Mouse (Mus musculus) embryo, embryonic 11.5 days (tissue): Measurements from ENCODE around the gene Cep89.

ENCODE experiments used
- DNase-seq: peaks from one replicate; pipeline ENCODE4 v3.0.0-alpha.2; 2012; ENCODE audit warnings: low read depth, low spot score

Gene Cep89

DNA sequence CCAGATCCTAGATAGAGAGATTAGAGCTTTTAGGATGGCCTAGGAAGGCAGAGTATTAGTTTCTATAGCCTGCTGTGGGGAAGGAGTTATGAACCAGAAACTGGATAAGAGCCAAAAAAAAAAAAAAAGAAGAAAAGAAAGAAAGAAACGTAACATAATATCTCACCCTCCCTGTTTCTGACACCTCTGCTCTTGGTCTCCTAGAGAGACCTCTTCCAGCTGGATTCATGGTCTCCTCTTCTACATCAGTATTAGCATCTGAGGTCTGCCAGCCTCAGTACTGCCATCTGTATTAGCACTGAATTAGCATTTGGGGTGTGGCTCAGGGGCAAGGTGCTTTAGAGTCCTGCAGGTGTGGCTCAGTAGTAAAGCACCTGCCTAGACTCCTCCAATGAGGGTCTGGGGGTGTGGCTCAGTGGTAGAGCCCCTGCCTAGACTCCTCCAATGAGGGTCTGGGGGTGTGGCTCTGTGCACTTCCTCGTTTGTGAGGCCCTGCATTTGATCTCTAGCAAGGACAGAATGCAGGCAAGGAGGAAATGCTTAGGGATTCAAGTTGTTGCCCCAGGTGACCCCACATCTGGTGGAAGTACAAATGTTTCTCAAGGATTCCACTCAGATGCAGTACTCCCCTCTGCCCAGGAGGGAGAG is 14.0 kb upstream of the Cep89 start:
- DNase-seq: no peak

DNA sequence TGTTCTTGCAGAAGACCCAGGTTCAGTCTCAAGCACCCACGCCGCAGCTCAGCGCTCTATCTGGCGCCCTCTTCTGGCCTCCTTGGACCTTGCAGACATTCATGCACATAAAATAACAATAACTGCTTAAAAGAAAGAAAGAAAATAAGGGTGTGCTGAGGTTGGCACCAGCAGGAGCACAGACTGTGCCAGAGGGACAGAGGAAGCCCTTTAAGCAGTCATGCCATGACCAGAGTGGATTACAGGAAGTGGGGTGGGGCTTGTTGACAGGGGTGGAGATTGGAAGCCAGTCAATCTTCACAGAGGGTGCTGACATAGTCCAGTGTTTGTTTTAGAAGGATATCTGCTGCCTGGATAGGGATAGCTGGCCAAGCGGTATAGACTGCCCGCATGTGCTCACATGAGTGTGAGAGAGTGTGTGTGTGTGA is 10.3 kb upstream of the Cep89 start:
- no peak for DNase-seq

- DNase-seq: no peak
Measured at GRCm38 (mm10) chr7:35388694-35389093, 8.1 kb upstream of the Cep89 start.

DNA sequence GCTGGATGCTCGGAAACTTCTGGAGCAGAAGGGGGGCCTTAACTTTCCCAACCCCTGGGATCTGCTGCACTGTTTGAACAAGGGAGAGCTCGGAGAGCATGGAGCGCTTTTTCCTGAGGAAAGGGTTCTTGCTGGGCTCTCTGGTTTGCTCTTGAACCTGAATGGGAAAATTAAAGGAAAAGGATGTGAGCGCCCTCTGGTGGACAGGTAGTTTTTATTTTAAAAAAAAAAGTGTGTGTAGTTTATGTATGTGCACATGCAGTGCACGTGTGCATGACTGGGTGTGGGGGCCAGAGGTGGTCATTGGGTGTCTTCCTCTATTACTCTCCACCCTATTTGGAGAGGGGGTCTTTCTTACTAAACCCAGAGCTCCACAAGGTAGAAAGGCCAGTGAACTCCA is 3.9 kb upstream of the Cep89 start:
- no peak for DNase-seq

DNA sequence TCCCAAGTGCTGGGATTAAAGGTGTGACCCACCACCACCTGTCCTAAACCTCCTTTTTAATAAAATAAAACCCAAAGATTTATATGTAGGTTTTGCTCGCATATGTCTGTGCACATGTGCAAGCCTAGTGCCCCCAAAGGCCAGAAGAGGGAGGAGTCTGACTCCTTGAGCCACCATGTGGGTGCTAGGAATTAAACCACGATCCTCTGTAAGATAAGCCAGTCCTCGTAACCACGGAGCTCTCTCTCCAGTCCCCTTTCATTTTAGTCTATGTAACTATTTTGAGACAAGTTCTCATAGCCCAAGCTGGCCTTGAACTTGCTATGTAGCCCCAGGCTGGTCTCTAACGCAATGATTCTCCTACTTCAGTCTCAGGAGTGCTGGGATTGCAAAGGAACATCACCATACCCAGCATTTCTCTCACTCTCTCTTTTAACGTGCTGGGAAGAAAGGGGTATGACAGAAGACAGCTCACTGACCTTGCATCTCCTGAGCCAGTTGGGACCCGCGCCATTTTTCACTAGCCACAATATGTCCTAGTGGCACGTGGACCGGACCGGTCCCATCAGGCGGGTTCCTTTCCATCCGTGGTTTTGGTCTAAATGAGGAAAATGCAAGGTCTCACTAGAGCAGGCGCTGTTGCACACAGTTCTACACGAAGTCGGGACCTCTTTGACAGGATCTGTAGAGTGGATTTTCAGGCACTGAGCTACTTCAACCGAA is 940 bp upstream of the Cep89 start:
- DNase-seq: no peak

- DNase-seq: no peak
Measured at GRCm38 (mm10) chr7:35401169-35401568, 4.3 kb downstream of the Cep89 start.

DNA sequence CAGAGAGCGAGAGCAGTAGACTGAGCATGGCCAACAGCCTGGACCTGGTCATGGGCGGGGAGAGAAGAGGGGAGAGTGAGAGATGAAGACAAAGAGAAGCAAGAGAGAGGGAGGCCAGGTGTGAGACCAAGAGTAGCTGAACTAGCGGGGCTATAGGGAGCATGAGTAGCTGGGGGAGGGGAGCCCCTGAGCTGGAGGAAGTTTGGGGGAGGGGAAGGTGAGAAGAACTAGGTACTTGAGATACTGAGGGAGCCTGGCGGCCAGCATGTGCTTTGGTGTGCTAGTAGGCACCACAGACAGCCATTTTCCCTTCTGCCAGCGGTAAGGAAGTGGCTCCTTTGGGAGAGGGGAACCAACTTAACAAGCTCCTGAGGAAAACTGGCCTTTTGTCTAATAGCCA is 18.4 kb downstream of the Cep89 start:
- DNase-seq: no peak

DNA sequence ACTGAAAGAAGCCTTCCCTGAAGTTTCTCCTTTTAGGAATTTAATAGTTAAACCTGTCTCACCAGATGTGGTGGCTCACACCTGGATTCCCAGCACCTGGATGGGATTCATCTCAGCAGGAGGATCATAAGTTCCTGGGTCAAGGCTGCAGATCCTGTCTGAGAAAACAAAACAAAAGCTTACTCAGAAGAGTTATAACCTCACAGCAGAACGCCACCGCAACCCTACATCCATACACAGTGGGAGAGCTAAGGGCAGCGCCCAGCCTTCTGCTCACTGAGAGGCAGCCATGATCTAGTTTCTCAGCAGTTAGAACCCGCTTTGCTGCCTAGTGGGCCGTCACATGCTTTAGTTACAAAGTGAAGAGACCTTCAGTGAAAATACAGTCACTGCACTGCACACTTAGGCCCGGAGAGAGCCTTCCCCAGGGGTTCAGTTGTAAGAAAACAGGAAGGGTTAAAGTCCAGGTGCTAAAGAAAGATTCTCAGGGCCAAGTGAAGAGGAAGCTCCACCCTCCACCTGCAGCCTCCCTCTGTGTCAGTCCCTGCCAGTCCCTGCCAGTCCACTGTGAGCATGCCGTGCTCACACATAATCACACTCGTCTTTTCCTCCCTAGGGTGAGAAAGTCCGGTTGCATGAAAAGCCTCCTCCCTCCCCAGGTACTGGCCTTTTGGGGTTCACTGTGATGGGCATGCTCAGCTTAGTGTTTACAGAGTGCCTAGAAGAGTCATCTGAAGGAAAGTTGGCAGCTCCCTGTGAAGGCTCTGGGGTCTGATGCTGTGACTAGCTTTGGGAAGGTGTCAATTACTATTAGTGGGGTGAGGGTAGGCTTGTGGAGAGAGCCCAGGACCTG is 19.2 kb downstream of the Cep89 start:
- DNase-seq: no peak

DNA sequence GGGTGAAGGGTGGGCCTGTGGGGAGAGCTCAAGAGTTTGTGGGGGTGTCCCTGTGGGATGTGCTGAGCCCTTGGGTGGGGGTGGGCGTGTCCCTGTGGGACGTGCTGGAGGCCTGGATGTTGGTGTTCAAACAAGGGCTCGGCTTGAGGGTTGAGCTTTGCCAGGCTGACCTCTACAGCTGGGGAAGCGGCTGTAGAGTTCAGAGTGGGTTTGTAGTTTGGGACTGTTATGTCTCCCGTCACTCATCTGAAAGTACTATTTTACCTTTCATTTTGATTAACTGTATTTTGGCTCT is 19.8 kb downstream of the Cep89 start:
- DNase-seq: no peak

DNA sequence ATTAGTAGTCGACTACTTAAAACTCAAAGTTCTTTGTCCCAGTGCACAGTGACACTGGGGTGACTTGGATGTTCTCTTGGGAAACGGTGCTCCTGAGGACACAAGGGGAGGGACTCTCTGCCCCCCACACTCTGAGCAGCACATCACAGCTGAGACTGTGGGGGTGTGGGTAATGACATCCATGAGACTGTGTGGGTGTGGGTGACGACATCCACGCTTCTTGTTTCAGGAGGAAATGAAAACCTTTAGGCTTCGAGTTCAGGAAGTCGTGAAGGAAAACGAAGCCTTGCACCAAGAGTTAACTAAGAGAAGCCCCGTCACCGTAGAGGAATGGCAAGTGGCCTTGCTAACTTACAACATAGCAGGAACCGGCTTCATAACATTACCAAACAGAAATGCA is 26.2 kb downstream of the Cep89 start:
- DNase-seq: no peak

DNA sequence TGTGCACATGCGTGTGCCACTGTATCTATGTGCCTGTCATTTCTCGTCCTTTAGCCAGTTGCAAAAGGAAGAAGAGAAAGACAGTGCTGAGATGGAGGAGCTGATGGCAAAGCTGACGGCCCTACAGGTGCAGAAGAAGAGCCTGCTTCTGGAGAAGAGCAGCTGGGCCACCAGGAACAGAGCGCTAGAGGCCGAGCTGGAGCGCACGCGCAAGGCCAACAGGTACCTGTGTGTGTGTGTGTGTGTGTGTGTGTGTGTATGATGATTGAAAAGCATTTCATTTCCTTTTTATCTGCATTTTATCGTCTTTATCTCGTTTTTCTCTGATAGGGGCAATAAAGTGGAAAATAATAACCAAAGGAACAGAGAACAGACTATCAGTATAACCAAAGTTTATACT is 31.3 kb downstream of the Cep89 start:
- no peak for DNase-seq

DNA sequence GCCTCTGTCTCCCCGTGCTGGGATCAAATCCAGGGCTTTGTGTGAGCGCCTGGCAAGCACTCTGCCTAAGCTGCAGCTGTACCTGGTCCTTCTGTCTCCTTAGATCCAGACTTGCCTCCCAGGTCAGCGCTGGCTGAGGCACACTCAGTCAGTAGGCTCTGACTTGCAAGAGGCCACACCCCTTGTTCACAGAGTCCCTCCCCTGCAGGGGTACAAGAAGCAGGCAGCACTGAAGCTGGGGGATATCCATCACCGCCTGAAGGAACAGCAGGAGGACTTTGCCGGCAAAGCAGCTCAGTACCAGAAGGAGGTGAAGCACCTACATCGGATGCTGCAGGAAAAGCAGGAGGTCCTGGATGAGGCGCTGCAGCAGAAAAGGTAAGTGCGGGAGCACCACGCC is 38.4 kb downstream of the Cep89 start:
- DNase-seq: no peak

DNA sequence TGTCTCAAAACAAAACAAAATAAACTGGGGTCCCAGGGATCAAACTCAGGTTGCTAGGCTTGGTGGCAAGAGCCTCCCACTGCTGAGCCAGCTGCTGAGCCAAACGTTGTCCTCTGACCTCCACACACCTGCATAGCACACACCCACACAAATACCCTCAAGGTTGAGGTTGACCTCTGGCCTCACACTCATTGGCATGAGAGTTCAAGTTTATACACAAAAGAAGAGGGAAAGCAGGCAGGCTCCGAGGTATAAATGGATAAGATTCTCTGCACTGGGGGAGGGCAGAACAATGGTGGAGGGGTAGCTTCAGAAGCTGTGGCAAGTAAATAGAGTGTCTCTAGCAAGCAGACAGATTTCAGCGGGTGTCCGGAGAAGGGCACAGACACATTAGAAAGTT is 50.7 kb downstream of the Cep89 start:
- DNase-seq: no peak

DNA sequence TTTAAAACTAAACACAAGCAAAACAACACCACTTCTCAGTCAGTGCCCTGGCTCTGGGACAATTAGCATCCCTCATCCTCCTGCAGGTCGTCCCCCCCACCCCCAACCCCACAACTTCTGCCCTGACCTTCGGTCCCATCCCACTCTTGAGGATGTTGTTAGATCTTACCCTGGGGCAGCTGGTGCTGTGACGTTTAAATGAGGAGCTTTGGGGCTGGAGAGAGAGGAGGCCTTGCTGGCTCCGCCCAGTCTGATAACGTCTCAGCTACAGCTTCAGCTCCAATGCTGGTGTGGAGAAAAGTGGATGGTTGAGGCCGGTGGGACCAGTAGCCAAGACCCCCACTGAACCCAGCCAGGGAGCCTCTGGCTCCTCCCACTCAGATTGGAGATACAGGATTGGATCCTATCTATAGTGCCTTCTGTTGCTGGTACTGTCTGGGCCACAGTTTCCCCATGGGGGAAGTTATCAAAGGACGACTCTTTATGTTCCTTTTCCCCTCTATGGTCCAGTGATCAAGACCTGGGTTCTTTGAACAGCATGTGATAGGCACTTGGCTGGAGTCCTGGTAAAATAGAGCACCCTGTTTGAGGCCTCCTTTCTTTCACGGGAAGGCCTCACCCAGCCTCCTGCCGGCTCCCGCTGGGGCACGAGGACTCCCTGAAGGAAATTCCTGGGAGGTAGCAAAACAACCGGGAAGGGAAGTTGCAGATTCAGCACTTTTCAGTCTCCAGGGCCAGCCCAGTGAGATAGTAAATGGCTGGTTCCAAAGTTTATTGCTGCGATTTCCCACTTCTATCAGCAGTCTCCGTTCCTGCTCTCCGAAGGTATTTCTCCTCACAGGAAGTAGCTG is 51.4 kb downstream of the Cep89 start, which contains the start of gene Slc7a9:
Gene Slc7a9 (plus strand): TSS at position 801 of the 851 bp plus-strand sequence.
- no peak for DNase-seq

DNA sequence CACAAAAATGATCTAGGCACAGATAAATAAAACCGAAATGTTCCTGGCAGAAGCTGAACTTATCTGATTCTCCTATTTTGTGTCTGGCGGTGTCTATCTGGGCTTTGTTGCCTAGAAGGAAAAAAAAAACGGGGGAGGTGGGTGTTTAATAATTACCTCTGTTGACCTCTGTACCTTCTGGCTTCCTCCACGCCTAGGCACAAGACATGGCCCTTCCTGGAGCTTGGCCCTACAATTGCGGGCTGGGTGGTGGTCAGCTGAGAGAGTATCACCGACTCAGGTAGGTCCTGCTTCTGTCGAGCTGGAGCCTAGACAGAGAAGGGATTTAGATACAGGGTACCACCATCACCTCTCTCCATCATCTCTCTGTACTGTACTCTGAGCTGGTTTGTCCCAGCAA is 52.0 kb downstream of the Cep89 start:
- no peak for DNase-seq

GRCm38 (mm10) chr7:35456091-35456814 is 59.4 kb downstream of the Cep89 start:
- DNase-seq: no peak

DNA sequence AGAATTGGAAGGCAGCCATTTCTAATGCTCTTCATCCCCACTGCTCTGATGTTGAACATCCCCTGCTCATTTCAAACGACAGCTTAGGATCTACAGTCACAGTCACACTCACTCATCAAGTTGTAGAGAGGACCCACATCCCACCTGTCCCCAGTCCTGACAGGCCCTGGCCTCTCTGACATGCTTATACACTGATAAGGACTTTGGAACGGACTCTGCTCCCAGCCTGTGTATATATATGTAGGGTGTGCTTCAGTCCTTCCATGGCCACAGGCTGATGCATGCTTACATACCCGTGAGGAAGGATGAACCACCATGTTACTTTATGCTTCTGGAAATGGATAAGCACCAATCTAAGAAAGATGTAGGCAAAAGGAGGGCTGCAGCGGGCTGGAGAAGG is 64.1 kb downstream of the Cep89 start:
- no peak for DNase-seq

DNA sequence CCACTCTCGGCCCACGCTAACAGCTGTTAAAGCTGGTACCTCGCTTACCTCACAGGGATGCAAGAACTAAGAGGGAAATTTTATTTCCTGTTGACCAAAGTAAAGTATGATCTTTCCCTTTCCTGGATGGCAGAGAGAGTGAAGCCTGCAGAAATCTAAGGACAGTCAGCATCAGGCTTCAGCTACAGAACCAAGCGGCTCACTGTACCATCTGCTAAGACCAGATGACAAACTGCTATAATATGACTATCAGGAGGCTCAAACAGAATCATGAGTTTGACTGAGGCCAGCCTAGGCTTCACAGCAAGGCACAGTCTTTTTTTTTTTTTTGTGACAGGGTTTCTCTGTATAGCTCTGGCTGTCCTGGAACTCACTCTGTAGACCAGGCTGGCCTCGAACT is 68.2 kb downstream of the Cep89 start:
- no peak for DNase-seq

GRCm38 (mm10) chr7:35467856-35468255 is 71.0 kb downstream of the Cep89 start:
- DNase-seq: no peak

- no peak for DNase-seq
Measured at GRCm38 (mm10) chr7:35470794-35471193, 74.0 kb downstream of the Cep89 start.

DNA sequence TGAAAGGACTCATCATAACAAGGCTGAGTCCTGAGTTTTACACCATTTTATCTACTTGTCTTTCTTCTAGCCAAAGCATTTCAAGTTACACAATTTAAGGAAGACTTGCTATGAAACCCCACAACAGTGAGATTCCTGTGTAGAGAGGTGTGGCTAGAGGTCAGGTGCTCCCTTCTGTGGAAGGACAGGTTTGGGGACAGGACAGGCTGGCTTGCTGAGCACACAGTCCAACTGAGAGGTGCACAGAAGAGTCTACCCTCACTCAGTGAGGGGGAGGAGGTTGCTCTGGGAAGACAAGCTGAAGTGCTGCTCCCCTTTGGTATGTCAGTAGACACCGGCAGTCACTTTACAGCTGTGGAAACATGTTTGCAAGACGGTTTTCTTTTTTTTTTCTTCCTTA is 79.6 kb downstream of the Cep89 start:
- no peak for DNase-seq
